Mouse (Mus musculus): ENCODE measurements around the gene Gpr153.

The Gpr153 gene

DNA sequence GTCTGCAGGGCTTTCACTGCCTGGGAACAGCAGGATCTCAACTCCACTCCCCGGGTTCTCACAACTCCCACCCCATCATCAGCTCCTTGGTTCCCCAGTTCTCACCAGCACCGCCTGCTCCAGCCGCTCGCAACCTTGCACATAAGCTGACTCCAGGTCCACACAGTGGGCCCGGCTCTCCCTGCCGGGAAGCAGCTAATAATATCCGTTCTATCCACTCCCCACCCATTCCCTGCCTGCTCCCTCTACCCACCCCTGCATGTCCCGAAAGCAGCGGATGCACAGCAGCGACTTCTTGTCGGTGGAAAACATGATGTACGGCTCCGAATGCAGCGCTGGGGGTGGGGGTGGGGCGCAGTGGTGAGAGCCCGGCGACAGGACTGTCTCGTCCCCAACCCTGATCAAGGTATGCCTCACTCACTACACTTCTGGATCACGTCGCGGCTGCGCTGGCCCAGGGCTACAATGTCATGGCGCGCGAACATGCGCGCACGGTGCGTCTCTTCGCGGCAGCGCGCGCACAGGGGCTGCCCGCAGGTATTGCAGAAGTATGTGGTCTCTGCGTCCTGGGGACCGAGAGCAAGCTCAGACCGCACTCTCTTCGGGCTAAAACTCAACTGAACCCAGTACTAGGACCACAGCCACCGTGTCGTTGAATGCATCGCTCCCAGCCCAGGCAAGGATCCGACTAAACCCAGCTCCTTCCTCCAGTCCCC, 41.6 kb downstream of the Gpr153 start:
- DNase-seq (ENCODE audit: low spot score) = no peak

DNA sequence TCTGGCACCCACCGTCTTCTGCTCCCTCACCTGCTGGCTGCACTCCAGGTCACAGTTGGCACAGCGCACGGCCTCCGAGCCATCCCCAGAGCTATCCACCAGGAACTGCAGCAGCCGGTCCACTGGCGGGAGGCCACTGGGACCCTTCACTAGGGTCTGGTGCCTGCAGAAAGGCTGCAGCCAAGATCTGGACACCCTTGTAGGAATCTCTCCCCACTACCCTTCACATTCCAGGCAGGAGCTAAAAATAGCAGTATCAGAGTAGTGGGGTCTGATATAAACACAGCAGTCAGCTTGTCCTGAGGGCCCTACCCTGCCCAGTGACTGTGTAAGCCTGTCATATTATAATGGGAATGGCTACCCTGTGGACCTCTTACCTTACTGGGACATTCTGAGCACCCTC, 43.6 kb downstream of the Gpr153 start:
- DNase-seq (ENCODE audit: low spot score) = no peak

DNA sequence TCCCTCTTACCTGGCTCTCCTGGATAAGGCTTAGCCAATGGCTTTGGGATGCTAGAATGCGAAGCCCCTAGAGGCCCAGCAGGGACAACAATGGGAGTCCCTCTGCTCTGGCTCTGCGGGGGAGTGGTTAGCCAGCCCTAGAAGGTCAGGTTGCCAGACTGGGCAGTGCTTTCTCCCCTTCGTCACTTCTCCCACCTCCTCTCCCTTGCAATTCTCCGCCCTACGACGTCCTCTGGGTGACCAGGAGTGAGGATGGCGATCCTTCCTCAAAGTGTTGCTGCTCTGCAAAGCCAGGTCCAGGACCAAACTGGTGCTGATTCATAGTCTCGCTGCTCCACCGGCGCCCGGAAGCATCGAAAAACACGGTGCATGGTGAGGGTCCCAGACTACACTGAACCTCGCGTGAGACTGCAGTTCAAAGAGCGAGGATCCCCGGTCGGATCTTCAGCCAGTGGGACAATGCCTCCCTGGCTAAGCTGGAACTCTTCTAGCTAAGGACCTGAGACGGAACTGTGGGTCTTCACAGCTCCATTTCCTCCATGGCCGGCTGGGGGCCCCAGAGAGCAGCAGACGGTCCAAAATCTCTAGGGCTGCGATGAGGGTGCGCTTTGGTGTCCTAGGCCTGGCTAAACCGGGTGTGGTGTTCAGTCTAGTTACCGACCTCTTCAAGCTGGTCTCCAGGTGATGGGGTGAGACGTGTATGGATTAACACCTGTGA, 44.6 kb downstream of the Gpr153 start, which contains the start of gene Rnf207:
Rnf207 (minus strand) TSS at position 477 of the 718 bp plus-strand sequence.
- peak; percentile 30 for DNase-seq (ENCODE audit: low spot score)

DNA sequence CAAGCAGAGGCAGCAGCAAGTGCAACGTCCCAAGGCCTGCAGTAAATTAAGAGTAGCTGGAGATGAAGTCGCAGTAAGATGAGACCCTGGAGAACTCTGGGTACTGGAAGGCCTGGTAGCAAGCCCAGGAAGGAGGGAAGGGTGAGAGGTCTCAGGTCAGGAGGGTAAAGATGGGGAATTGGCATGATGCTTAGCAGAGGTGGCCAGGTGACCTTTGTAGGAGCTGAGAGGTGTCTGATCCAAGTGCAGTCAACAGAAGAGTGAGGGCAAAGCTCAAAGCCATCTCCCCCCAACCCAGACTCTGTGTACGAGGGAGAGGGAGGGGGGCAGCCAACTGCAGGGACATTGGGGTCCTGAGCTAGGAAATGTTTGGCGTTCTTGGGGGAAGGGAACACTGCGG, 47.4 kb downstream of the Gpr153 start:
- DNase-seq (ENCODE audit: low spot score) = no peak

DNA sequence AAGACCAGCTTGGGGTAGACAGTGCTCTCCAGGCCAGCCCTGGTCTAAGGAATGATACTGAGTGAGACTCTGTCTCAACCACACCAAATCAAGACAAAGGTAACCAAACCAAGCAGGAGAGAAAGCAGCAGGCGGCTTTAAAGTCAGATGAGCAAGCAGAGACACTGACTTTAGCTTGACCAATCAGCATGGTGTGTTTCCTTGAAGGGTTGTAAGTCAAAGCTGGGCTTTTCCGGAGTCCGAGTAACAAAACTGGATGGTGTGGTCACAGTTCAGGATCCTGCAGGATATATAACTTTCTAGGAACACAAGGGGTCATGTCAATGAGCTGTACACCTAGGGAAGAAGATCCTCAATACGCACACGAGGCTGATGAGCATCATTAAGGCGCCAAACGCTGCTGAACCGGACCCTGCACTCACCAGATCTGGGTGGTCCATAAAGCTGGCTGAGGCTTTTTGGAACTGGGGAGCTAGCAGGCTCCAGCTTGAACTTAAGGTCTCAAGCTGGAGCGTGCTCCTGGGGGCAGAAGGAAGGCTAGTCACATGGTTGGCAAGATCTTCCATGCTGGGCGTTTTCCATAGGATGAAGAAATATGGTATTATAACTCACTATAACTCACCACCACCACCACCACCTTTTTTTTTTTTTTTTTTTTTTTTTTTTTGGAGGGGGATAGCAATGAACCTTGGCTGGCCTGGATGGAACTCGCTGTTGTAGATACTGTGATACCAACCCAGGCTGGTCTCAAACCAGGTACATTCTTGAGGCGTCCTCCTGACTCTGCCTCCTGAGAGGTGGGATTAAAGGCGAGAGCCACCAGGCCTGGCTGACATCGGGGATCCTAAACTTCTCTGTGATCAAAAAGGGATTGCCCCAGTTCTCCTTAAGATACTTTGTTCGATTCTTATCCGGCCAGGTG, 50.9 kb downstream of the Gpr153 start:
- no peak for DNase-seq (ENCODE audit: low spot score)

DNA sequence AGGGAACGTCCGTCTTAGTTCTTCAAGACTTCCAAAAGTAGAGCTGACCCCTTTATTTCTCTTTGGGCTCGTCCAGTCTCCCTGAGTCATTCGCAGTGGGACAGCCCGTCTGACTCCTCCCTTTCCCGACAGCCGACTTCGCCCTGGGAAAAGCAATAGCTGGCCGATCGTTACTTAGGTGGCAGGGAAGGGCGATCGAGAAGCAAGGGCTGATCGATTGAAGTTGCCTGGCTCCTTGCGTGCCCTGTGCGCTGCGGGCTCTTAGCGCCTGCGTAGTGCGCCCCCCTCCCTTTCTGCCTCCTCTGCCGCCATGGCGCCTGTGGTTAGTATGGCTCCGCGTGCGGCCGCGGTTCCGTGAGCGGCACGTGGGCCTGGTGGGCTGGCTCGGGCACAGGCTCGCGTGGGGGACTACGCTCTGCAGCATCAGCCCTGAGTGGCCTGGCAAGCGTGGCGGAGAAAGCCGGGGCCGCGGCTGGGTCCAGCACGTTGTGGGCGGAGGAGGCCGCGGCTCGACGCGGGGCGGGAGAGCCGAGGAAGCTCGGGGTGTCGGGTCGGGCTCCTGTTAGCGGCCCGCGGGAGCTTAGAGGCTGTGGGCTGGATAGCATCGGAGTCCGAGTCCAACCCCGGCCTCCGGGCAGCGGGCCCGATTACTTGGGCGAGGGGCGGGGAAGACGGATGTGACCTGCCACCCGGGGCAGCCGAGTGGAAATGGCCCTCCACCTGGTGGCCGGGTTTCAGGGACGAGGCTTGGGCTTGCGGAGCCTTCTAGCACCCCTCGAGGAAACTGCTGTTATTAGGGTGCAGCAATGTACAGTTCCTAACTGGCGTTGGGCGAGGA, 51.8 kb downstream of the Gpr153 start, which contains the start of gene Rpl22:
Rpl22 (plus strand) TSS at position 169 of the 838 bp plus-strand sequence.
- DNase-seq (ENCODE audit: low spot score) = peak; percentile 97

DNA sequence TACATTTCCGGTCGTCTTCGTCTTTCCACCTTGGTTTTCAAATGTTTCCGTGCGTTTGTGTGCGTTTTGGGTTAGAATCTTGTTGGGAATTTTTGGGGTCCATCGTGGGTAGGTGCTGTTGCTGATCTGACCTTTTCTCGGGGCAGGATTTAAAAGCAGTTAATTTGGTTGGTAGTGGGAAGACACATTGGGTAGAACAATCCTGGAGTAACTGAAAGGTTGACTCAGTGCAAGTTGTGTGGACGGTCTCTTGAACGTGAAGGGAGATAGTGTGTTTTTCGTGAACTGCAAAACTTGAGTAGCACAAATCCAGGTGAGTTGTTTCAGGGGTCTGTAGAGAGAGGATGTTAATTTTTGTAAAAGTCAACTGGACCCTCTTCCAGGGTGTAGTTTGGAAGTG, 52.5 kb downstream of the Gpr153 start:
- DNase-seq (ENCODE audit: low spot score) = no peak

DNA sequence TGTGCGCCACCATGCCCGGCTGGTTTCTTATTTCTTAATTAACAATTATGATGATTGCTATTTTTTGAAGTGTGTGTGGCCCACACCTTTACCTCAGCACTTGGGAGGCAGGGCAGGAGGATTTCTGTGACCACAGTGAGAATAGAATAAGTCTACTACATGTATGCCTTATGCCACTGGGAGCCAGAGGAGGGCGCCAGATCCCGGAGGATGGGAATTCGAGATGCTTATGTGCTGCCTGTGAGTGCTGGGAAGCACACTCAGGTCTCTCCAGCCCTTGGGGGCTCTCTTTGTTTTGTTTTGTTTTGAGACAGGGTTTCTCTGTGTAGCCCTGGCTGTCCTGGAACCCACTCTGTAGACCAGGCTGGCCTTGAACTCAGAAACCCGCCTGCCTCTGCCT, 54.7 kb downstream of the Gpr153 start:
- DNase-seq (ENCODE audit: low spot score) = no peak

DNA sequence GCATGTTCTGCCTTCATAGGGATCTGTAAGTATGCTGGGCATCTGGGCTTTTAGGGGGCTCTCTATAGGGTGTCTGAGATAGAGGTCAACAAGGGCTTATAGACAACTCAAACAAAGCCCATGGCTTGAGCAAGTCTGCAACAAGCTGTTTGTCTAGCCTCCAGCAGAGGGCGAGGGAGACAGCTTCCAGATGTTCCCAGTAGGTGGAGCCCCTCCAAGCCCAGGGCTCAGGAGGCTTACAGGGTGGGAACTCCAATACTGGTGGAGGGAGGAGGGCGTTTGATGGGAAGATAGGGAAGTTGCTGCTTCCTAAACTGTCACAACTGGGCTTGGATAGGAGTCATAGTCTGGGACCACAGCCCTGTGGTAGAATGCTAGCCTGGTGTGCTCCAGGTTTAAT, 58.9 kb downstream of the Gpr153 start:
- no peak for DNase-seq (ENCODE audit: low spot score)

DNA sequence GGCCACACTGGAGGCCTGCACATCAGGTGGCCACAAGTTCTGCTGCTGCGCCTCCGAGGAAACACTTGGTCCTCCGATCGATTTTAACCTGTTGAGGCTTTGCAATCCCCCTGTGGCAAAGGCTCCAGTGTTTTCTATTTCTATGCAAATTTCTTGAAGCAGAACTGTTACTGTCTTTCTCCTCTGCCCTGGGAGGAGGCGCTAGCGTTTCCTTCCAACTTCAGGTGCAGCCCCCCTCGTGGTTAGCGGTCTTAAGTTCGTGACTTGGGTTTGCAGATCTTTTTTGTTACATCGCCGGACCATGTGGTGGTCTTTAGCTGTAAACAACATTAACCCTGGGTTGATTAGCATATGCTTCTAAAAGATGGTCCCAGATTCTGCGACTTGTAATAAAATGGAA, 59.6 kb downstream of the Gpr153 start:
- DNase-seq (ENCODE audit: low spot score) = no peak
